Mouse (Mus musculus) stomach, embryonic 14.5 days (tissue): ENCODE measurements around the gene Cep85l. TPM values are rescaled to one million over a fixed set of nuclear protein-coding genes. Genes with fewer than 3 reads are reported as not detected.
A peak's percentile ranks its signal among the peaks of the same experiment; 100 is the strongest.

Source experiments
- ATAC-seq: fragments of 200-750 bp; cut with Nextera tagmentation; 2 replicates; pipeline ENCODE4 v1.8.0; 2017; ENCODE audit warnings: low read depth, moderate TSS enrichment; ENCODE audit not compliant: insufficient number of reproducible peaks, insufficient read depth, low FRiP score
- H3K27ac ChIP-seq: fragments of 300-500 bp; sonication (generic); 2 replicates; pipeline ENCODE4 v1.5.1; 2014; ENCODE audit warnings: mild to moderate bottlenecking, low read length, moderate library complexity, mixed read lengths
- H3K27me3 ChIP-seq: fragments of 300-500 bp; sonication (generic); 2 replicates; pipeline ENCODE4 v1.6.1; 2014; ENCODE audit warnings: low read length, control low read depth, mixed read lengths; ENCODE audit not compliant: control insufficient read depth, insufficient read depth
- H3K36me3 ChIP-seq: fragments of 300-500 bp; sonication (generic); 2 replicates; pipeline ENCODE4 v1.6.1; 2014; ENCODE audit warnings: mild to moderate bottlenecking, control low read depth, low read length, moderate library complexity, mixed read lengths; ENCODE audit not compliant: control insufficient read depth, insufficient read depth
- H3K4me1 ChIP-seq: fragments of 300-500 bp; sonication (generic); 2 replicates; pipeline ENCODE4 v1.6.1; 2014; ENCODE audit warnings: low read length, control low read depth, mixed read lengths; ENCODE audit not compliant: control insufficient read depth, insufficient read depth
- H3K4me2 ChIP-seq: fragments of 300-500 bp; sonication (generic); replicated peaks from 2 replicates; pipeline ENCODE4 v1.6.1; 2014; ENCODE audit warnings: low read depth, low read length, control low read depth
- H3K4me3 ChIP-seq: fragments of 300-500 bp; sonication (generic); 2 replicates; pipeline ENCODE4 v1.5.1; 2014; ENCODE audit warnings: low read depth, low read length, control low read depth
- H3K9ac ChIP-seq: fragments of 300-500 bp; sonication (generic); replicated peaks from 2 replicates; pipeline ENCODE4 v1.6.1; 2014; ENCODE audit warnings: low read depth, mild to moderate bottlenecking, control low read depth, low read length, moderate library complexity, mixed read lengths
- H3K9me3 ChIP-seq: fragments of 300-500 bp; sonication (generic); 2 replicates; pipeline ENCODE4 v1.6.1; 2016; ENCODE audit warnings: low read depth, low read length, control low read depth; ENCODE audit not compliant: control insufficient read depth
- WGBS: fragments of 180-500 bp; shearing (Covaris S2); extraction: QIAGEN DNeasy Blood & Tissue Kit; methylation state at CpG from one replicate; pipeline ENCODE4 v1.1.7; 2014; 5-methylcytosine and 5-hydroxymethylcytosine counted together
- polyA plus RNA-seq: library from polyadenylated mRNA; unstranded; fragments of >200 nt; fragmentation: Nextera tagmentation; extraction: Ambion mirVana; gene quantifications from 2 replicates; pipeline ENCODE4 v1.2.1, GENCODE M21; 2014

The Cep85l gene
- polyA plus RNA-seq, 1 experiment from 2014 or later, result 13.7 TPM

DNA sequence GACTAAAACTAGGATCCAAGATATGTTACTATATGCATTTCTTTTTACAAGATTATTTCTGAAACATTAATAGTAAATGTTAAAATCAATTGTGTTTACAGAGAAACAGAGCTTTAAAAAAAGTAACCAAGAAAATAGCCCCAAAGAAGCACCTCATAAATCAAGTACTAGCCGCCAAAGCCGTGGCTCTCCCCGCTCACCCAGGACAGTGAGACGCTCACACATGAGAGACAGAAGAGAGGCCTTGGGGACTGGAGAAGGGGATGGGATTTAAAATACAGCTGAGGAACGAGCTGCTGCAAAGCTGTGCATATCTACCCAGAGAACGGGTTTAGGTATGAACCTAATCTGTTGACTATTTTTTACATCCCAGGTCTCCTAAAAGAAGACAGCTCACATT, 36.4 kb downstream of the Cep85l start:
- H3K36me3 ChIP-seq, result no peaks in the 10 kb centered on the region
- WGBS, result 41% methylated on average over 6 of the region's 6 CpGs
- no peak overlapping the region for H3K9ac ChIP-seq
- no peaks in the 10 kb centered on the region for H3K9me3 ChIP-seq
- no peak overlapping the region for H3K4me3 ChIP-seq
- H3K27me3 ChIP-seq, result no peaks in the 10 kb centered on the region
- H3K4me1 ChIP-seq, result peaks cover 4% of the 10 kb centered on the region; the same call in 1 of the 2 replicates
- H3K4me2 ChIP-seq, result no peak overlapping the region
- ATAC-seq, result no peak
- no peak overlapping the region for H3K27ac ChIP-seq

DNA sequence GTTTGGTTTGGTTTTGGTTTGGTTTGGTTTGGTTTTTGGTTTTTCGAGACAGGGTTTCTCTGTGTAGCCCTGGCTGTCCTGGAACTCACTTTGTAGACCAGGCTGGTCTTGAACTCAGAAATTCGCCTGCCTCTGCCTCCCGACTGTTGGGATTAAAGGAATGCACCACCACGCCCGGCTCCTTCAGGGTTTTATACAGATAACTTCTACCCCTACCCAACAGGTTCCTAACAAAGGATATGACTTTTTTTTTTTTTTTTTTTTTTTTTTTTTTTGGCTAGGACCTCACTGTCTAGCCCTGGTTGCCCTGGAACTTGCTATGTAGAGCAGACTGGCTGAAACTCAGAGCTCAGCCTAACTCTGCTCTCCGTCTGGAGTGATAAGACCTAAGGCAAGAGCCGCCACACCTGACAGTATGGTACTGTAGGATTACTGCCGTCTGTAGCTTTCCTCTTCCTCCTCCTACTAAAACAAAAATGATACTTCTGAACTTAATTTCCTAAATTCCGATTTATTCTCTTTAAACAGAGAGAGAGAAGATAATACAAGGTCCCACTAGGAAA, 37.5 kb downstream of the Cep85l start:
- Histone ChIP-seq H3K27ac (no peak overlapping the region), H3K4me3 (no peak overlapping the region), H3K36me3 (no peaks in the 10 kb centered on the region), H3K9me3 (no peaks in the 10 kb centered on the region), H3K4me1 (peaks cover 4% of the 10 kb centered on the region; the same call in 1 of the 2 replicates), H3K27me3 (no peaks in the 10 kb centered on the region), H3K4me2 (no peak overlapping the region), H3K9ac (no peak overlapping the region)
- WGBS, result 88% methylated on average over 9 of the region's 9 CpGs
- ATAC-seq, result no peak

- H3K27ac ChIP-seq, result no peak overlapping the region
- H3K27me3 ChIP-seq, result no peaks in the 10 kb centered on the region
- no peaks in the 10 kb centered on the region for H3K9me3 ChIP-seq
- H3K36me3 ChIP-seq, result no peaks in the 10 kb centered on the region
- H3K4me3 ChIP-seq, result no peak overlapping the region
- no peak overlapping the region for H3K4me2 ChIP-seq
- ATAC-seq, result no peak
- H3K9ac ChIP-seq, result no peak overlapping the region
- peaks cover 9% of the 10 kb centered on the region; the same call in 1 of the 2 replicates for H3K4me1 ChIP-seq
- WGBS, result 81% methylated on average over 7 of the region's 7 CpGs
Observed at GRCm38 (mm10) chr10:53341288-53341965, 38.3 kb downstream of the Cep85l start.

GRCm38 (mm10) chr10:53339045-53339444, 40.7 kb downstream of the Cep85l start:
- Histone ChIP-seq H3K36me3 (no peaks in the 10 kb centered on the region), H3K27ac (no peak overlapping the region), H3K9me3 (no peaks in the 10 kb centered on the region), H3K4me1 (peaks cover 8% of the 10 kb centered on the region; the same call in 1 of the 2 replicates), H3K4me3 (no peak overlapping the region), H3K4me2 (no peak overlapping the region), H3K9ac (no peak overlapping the region), H3K27me3 (no peaks in the 10 kb centered on the region)
- ATAC-seq, result no peak
- WGBS, result 50% methylated on average over 2 of the region's 2 CpGs

- Histone ChIP-seq H3K27me3 (no peaks in the 10 kb centered on the region), H3K4me1 (peaks cover 5% of the 10 kb centered on the region; the same call in 1 of the 2 replicates), H3K27ac (peak within 1 kb of the TSS; percentile 56; the same call in 1 of the 2 replicates), H3K4me2 (no peak within 1 kb of the TSS), H3K9me3 (no peaks in the 10 kb centered on the region), H3K36me3 (no peaks in the 10 kb centered on the region), H3K9ac (no peak within 1 kb of the TSS), H3K4me3 (no peak within 1 kb of the TSS)
- ATAC-seq, result no peak
- WGBS, result 59% methylated on average over 6 of the region's 6 CpGs
Observed at GRCm38 (mm10) chr10:53337162-53337923, 42.4 kb downstream of the Cep85l start, which contains the start of gene Pln. Gene Pln, plus strand, starts transcription at chr10:53337667.

DNA sequence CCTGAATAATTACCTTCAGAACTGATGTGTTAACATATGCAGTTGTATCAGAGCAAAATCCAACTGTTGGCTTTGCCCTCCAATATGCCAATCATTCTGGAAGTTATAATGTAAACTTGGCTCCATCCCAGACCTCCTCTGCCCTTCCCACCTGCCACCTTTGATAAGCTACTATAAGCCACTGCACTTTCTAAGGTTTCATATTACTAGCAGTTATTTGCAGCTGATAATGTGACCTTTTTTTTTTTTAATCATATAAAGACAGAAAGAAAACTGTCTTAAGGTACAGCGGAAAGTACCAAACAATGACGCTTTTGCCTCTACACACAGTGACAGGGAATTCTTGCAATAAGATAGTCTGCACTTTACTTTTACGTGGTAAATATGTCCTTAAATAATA, 43.8 kb downstream of the Cep85l start:
- H3K36me3 ChIP-seq, result no peaks in the 10 kb centered on the region
- no peak overlapping the region for H3K27ac ChIP-seq
- no peaks in the 10 kb centered on the region for H3K9me3 ChIP-seq
- H3K9ac ChIP-seq, result no peak overlapping the region
- 59% methylated on average over 3 of the region's 3 CpGs for WGBS
- ATAC-seq, result 0 out of 2 replicates have a peak, but pooled peaks have one; percentile 49
- H3K27me3 ChIP-seq, result no peaks in the 10 kb centered on the region
- H3K4me3 ChIP-seq, result no peak overlapping the region
- peaks cover 5% of the 10 kb centered on the region; the same call in 1 of the 2 replicates for H3K4me1 ChIP-seq
- no peak overlapping the region for H3K4me2 ChIP-seq

- no peaks in the 10 kb centered on the region for H3K36me3 ChIP-seq
- 81% methylated on average over 2 of the region's 2 CpGs for WGBS
- H3K4me2 ChIP-seq, result no peak overlapping the region
- no peaks in the 10 kb centered on the region for H3K27me3 ChIP-seq
- peaks cover 5% of the 10 kb centered on the region; the same call in 1 of the 2 replicates for H3K4me1 ChIP-seq
- no peak overlapping the region for H3K27ac ChIP-seq
- H3K9me3 ChIP-seq, result no peaks in the 10 kb centered on the region
- H3K9ac ChIP-seq, result no peak overlapping the region
- no peak overlapping the region for H3K4me3 ChIP-seq
- no peak for ATAC-seq
Observed at GRCm38 (mm10) chr10:53335266-53335665, 44.5 kb downstream of the Cep85l start.

GRCm38 (mm10) chr10:53332752-53333151, 47.0 kb downstream of the Cep85l start:
- H3K4me1 ChIP-seq, result peaks cover 5% of the 10 kb centered on the region; the same call in 1 of the 2 replicates
- no peak overlapping the region for H3K4me3 ChIP-seq
- H3K27me3 ChIP-seq, result no peaks in the 10 kb centered on the region
- 51% methylated on average over 2 of the region's 2 CpGs for WGBS
- H3K27ac ChIP-seq, result no peak overlapping the region
- H3K4me2 ChIP-seq, result no peak overlapping the region
- no peak for ATAC-seq
- no peaks in the 10 kb centered on the region for H3K36me3 ChIP-seq
- H3K9ac ChIP-seq, result no peak overlapping the region
- no peaks in the 10 kb centered on the region for H3K9me3 ChIP-seq
